Mouse (Mus musculus) cerebellum, adult 8-10 months (tissue): ENCODE data around the gene Plce1.
"Not testable (repeated sequence)": the region's sequence is repeated elsewhere in the genome, so short reads cannot be mapped to it uniquely, and the experiment has no call there.

Experiments
- DNase-seq: peaks from one replicate; pipeline ENCODE4 v3.0.0; 2022

Gene Plce1

GRCm38 (mm10) chr19:38592566-38593224 is 111.8 kb downstream of the Plce1 start:
- DNase-seq, result no peak

GRCm38 (mm10) chr19:38593225-38593897 is 112.5 kb downstream of the Plce1 start:
- DNase-seq, result no peak

- no peak for DNase-seq
Measured at GRCm38 (mm10) chr19:38596096-38596495, 115.2 kb downstream of the Plce1 start.

GRCm38 (mm10) chr19:38597392-38597791 is 116.5 kb downstream of the Plce1 start:
- DNase-seq, result no peak

GRCm38 (mm10) chr19:38599001-38599400 is 118.1 kb downstream of the Plce1 start:
- DNase-seq, result no peak

- DNase-seq, result no peak
Measured at GRCm38 (mm10) chr19:38601127-38601526, 120.2 kb downstream of the Plce1 start.

- DNase-seq, result no peak
Measured at GRCm38 (mm10) chr19:38602811-38603210, 121.9 kb downstream of the Plce1 start.

- DNase-seq, result no peak
Measured at GRCm38 (mm10) chr19:38607236-38607635, 126.3 kb downstream of the Plce1 start.

- DNase-seq, result no peak
Measured at GRCm38 (mm10) chr19:38608951-38609654, 128.2 kb downstream of the Plce1 start.

GRCm38 (mm10) chr19:38610291-38610690 is 129.4 kb downstream of the Plce1 start:
- no peak for DNase-seq

- DNase-seq, result no peak
Measured at GRCm38 (mm10) chr19:38610809-38611208, 129.9 kb downstream of the Plce1 start.

GRCm38 (mm10) chr19:38614067-38614675 is 133.3 kb downstream of the Plce1 start:
- DNase-seq, result no peak

GRCm38 (mm10) chr19:38615356-38615755 is 134.4 kb downstream of the Plce1 start:
- no peak for DNase-seq

GRCm38 (mm10) chr19:38620134-38620533 is 139.2 kb downstream of the Plce1 start:
- no peak for DNase-seq

- no peak for DNase-seq
Measured at GRCm38 (mm10) chr19:38621546-38621945, 140.6 kb downstream of the Plce1 start.

GRCm38 (mm10) chr19:38626246-38627015 is 145.5 kb downstream of the Plce1 start:
- DNase-seq, result no peak

GRCm38 (mm10) chr19:38627075-38627768 is 146.3 kb downstream of the Plce1 start:
- no peak for DNase-seq

GRCm38 (mm10) chr19:38632251-38632650 is 151.3 kb downstream of the Plce1 start:
- no peak for DNase-seq

- DNase-seq, result no peak
Measured at GRCm38 (mm10) chr19:38633306-38633705, 152.4 kb downstream of the Plce1 start.

- no peak for DNase-seq
Measured at GRCm38 (mm10) chr19:38639050-38639449, 158.1 kb downstream of the Plce1 start.

GRCm38 (mm10) chr19:38639805-38640204 is 158.9 kb downstream of the Plce1 start:
- no peak for DNase-seq

- not testable (repeated sequence) for DNase-seq
Measured at GRCm38 (mm10) chr19:38642515-38642914, 161.6 kb downstream of the Plce1 start.
